Mouse (Mus musculus): ENCODE data around the gene Evc2.

GRCm38 (mm10) chr5:37362618-37363017 is 24.3 kb downstream of the Evc2 start:
- TF ChIP-seq CTCF (IDR thresholded peaks at IDR 0.05; ENCODE audit: control insufficient read depth, insufficient read depth, insufficient read length): no peak
- TF ChIP-seq USF1 (IDR thresholded peaks at IDR 0.05; ENCODE audit: low read depth): no peak
- TF ChIP-seq MAX (IDR thresholded peaks at IDR 0.05): no peak
- no peak for TF ChIP-seq CEBPB (IDR thresholded peaks at IDR 0.05; ENCODE audit: low read depth)
- no peak for TF ChIP-seq MYOD1 (IDR thresholded peaks at IDR 0.05; ENCODE audit: control insufficient read depth, insufficient read length, low read depth)
- no peak for TF ChIP-seq FOSL1 (IDR thresholded peaks at IDR 0.05; ENCODE audit: insufficient read depth, low read length, poor library complexity, severe bottlenecking)
